Mouse (Mus musculus): ENCODE measurements around the gene Akap11. TPM values are rescaled to one million over a fixed set of nuclear protein-coding genes. Genes with fewer than 3 reads are reported as not detected.

Gene Akap11
- total and polyA plus RNA-seq, 2 experiments from 2014 or later: 32.9 to 117 TPM

DNA sequence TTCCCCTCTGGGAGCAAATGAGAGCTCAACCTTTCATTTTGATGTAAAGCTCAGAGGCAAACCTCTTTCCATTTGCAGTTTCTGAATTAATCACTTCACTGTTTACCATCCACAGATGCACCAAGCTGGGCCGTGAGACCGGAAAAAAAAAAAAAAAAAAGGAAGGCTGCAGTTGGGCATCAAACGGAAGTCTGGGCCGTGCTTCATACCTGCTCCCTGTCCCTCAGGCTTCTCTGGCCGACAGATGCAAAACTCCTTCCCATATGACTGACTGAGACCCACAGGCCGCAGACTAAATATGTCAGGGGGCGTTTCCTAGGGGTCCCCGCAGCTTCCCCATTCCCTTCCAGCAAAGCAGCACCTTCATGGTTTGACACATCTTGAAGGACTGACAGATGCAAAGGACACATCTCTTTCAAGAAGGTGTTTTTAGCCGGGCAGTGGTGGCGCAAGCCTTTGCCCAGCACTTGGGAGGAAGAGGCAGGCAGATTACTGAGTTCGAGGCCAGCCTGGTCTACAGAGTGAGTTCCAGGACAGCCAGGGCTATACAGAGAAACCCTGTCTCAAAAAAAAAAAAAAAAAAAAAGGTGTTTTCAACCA lies 87.7 kb downstream of the Akap11 start:
- DNase-seq: no peak
- H3K27ac ChIP-seq (ENCODE audit: low read depth, low read length): no peak overlapping the region
- no peaks in the 10 kb centered on the region for H3K9me3 ChIP-seq (ENCODE audit: low read length)
- H3K4me3 ChIP-seq (ENCODE audit: low read depth, low read length): no peak overlapping the region
- TF ChIP-seq CTCF (IDR thresholded peaks at IDR 0.05; ENCODE audit: low read depth): no peak
- H3K27me3 ChIP-seq (ENCODE audit: insufficient read depth, low read length): no peaks in the 10 kb centered on the region
- no peak overlapping the region for H3K9ac ChIP-seq
- ATAC-seq: no peak
- 85% methylated on average over 11 of the region's 11 CpGs for WGBS
- H3K36me3 ChIP-seq (ENCODE audit: insufficient read depth): no peaks in the 10 kb centered on the region
- H3K4me1 ChIP-seq (ENCODE audit: insufficient read depth): no peaks in the 10 kb centered on the region
- no peak overlapping the region for H3K4me2 ChIP-seq (ENCODE audit: low read depth)

DNA sequence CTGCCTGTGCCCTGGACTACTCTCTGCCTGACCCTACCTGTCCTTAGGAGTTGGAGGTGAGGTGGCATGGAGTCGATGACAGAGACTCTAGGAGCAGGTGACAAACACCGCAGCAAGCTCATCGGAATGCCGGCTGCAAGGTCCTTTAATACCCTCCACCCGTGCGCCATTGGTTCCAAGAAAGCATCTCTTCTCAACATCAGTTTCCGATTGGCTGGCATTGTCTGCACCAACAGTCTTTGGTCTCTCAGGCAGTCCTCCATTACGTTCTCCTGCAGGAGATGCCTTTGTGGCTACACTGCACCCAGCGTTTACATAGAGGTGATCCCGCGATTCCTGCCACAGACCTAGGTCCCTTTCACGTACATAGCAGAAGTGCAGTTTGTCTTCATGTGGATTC lies 88.6 kb downstream of the Akap11 start:
- Histone ChIP-seq H3K4me3 (ENCODE audit: low read depth, low read length) (no peak overlapping the region), H3K27ac (ENCODE audit: low read depth, low read length) (no peak overlapping the region), H3K27me3 (ENCODE audit: insufficient read depth, low read length) (no peaks in the 10 kb centered on the region), H3K36me3 (ENCODE audit: insufficient read depth) (no peaks in the 10 kb centered on the region), H3K9me3 (ENCODE audit: low read length) (no peaks in the 10 kb centered on the region), H3K4me1 (ENCODE audit: insufficient read depth) (no peaks in the 10 kb centered on the region), H3K9ac (no peak overlapping the region), H3K4me2 (ENCODE audit: low read depth) (no peak overlapping the region)
- 91% methylated on average over 12 of the region's 12 CpGs for WGBS
- DNase-seq (no peak), ATAC-seq (no peak)
- TF ChIP-seq CTCF (IDR thresholded peaks at IDR 0.05; ENCODE audit: low read depth): no peak

DNA sequence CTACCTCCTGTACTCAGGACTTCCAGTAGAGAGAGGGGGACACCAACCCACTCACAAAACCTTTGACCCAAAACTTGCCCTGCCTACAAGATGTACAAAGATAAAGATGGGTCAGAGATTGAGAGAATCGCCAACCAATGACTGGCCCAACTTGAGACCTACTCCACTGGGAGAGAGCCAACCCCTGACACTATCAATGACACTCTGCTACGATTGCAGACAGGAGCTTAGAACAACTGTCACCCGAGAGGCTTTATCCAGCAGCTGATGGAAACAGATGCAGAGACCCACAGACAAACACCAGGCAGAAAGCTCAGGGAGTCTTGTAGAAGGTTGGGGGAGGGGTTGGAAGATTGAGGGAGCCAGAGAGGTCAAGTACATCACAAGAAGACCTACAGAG lies 89.1 kb downstream of the Akap11 start:
- Histone ChIP-seq H3K9me3 (ENCODE audit: low read length) (no peaks in the 10 kb centered on the region), H3K4me1 (ENCODE audit: insufficient read depth) (no peaks in the 10 kb centered on the region), H3K27me3 (ENCODE audit: insufficient read depth, low read length) (no peaks in the 10 kb centered on the region), H3K36me3 (ENCODE audit: insufficient read depth) (no peaks in the 10 kb centered on the region), H3K4me3 (ENCODE audit: low read depth, low read length) (no peak overlapping the region), H3K4me2 (ENCODE audit: low read depth) (no peak overlapping the region), H3K9ac (no peak overlapping the region), H3K27ac (ENCODE audit: low read depth, low read length) (no peak overlapping the region)
- no peak for DNase-seq
- ATAC-seq: no peak
- TF ChIP-seq CTCF (IDR thresholded peaks at IDR 0.05; ENCODE audit: low read depth): no peak
- 84% methylated on average over 3 of the region's 3 CpGs for WGBS

Other genes with a start within 250 kb of the Akap11 start
- 0.15 and 0.86 TPM in 2 replicates for gene Tnfsf11, start 228.8 kb downstream of the Akap11 start, total RNA-seq (2014; rRNA removed)
- gene Tnfsf11, start 228.8 kb downstream of the Akap11 start, polyA plus RNA-seq (2015; fragmentation: Nextera tagmentation; extraction: Ambion mirVana): 0.08 TPM in 2 replicates
- gene Dgkh, start 196.0 kb upstream of the Akap11 start, total RNA-seq (2014; rRNA removed): 16.2 and 22.3 TPM in 2 replicates
- gene Dgkh, start 196.0 kb upstream of the Akap11 start, polyA plus RNA-seq (2015; fragmentation: Nextera tagmentation; extraction: Ambion mirVana): 1.4 and 2.7 TPM in 2 replicates